Comparison of ENCODE assay signal across 27 mouse cellular contexts in genomic region chr8:60736913-60737312, GRCm38 (mm10).
"Had no signal": no experiment of that assay in that cellular context is flagged by ENCODE, and none has a peak within 500 bp of the region (broad histone marks: within the 10 kb centered on the region; RNA-seq: fewer than 3 reads in every experiment).

No protein-coding gene starts in this region.

- H3K4me3 ChIP-seq: gastrocnemius, adult 2 months; heart, embryonic 10.5 days; heart, embryonic 12.5 days; hindbrain, embryonic 10.5 days; hindbrain, embryonic 12.5 days; intestine, embryonic 15.5 days; layer of hippocampus, adult 2 months; left cerebral cortex, adult 2 months; limb, embryonic 10.5 days; limb, embryonic 12.5 days had no signal

- H3K9ac ChIP-seq: heart, embryonic 12.5 days; hindbrain, embryonic 12.5 days; hindbrain, embryonic 14.5 days; intestine, embryonic 15.5 days; limb, embryonic 12.5 days; liver, embryonic 14.5 days had no signal

- H3K27me3 ChIP-seq: heart, embryonic 12.5 days; hindbrain, embryonic 12.5 days; intestine, embryonic 15.5 days; limb, embryonic 12.5 days had no signal

- H3K36me3 ChIP-seq: heart, embryonic 10.5 days; heart, embryonic 12.5 days; hindbrain, embryonic 10.5 days; hindbrain, embryonic 12.5 days; intestine, embryonic 15.5 days; limb, embryonic 10.5 days; limb, embryonic 12.5 days had no signal

- DNase-seq: gastrocnemius, adult 2 months; gastrocnemius, postnatal 10 days; gastrocnemius, postnatal 25 days; heart, adult 18-20 months; heart, postnatal 10 days; heart, postnatal 4 days; kidney, adult 18-20 months; kidney, adult 8-10 months; kidney, postnatal 10 days; kidney, postnatal 25 days; kidney, postnatal 4 days; liver had no signal

- H3K27ac ChIP-seq: gastrocnemius, adult 2 months; heart, embryonic 10.5 days; hindbrain, embryonic 10.5 days; hindbrain, embryonic 12.5 days; hindbrain, embryonic 14.5 days; intestine, embryonic 15.5 days; layer of hippocampus, adult 2 months; left cerebral cortex, adult 2 months; limb, embryonic 10.5 days; limb, embryonic 12.5 days; liver, embryonic 14.5 days had no signal

- H3K4me2 ChIP-seq: heart, embryonic 12.5 days; hindbrain, embryonic 12.5 days; hindbrain, embryonic 14.5 days; intestine, embryonic 15.5 days; limb, embryonic 12.5 days; liver, embryonic 11.5 days had no signal

- H3K4me1 ChIP-seq: heart, embryonic 10.5 days; heart, embryonic 12.5 days; hindbrain, embryonic 10.5 days; hindbrain, embryonic 12.5 days; intestine, embryonic 15.5 days; limb, embryonic 10.5 days; limb, embryonic 12.5 days had no signal

- H3K9me3 ChIP-seq: heart, embryonic 10.5 days; heart, embryonic 12.5 days; hindbrain, embryonic 10.5 days; hindbrain, embryonic 12.5 days; intestine, embryonic 15.5 days; limb, embryonic 10.5 days; limb, embryonic 12.5 days had no signal

- ATAC-seq: hindbrain, embryonic 16.5 days; inflammation-experienced regulatory T-cells, adult 6 months; intestine, embryonic 15.5 days; intestine, postnatal 0 days had no signal
